Mouse (Mus musculus) hindbrain, embryonic 16.5 days (tissue): ENCODE measurements at regions not wholly inside any gene's neighbourhood (a gene's known extent, or its start where the extent isn't known, plus 50 kb on each side); places are given as distances from the start of the nearest gene placed in this dataset.

Experiments used
- ATAC-seq: fragments of 200-750 bp; cut with Nextera tagmentation; 2 replicates; pipeline ENCODE4 v1.8.0; 2017; ENCODE audit warnings: moderate TSS enrichment, moderate library complexity
- H3K27ac ChIP-seq: fragments of 300-500 bp; sonication (generic); 2 replicates; pipeline ENCODE4 v1.5.1; 2014; ENCODE audit warnings: low read depth, mild to moderate bottlenecking, control low read depth, low read length, moderate library complexity
- H3K27me3 ChIP-seq: fragments of 300-500 bp; sonication (generic); replicated peaks from 2 replicates; pipeline ENCODE4 v1.6.1; 2014; ENCODE audit warnings: low read length; ENCODE audit not compliant: control insufficient read depth, insufficient read depth
- H3K36me3 ChIP-seq: fragments of 300-500 bp; sonication (generic); 2 replicates; pipeline ENCODE4 v1.6.1; 2014; ENCODE audit warnings: mild to moderate bottlenecking, low read length, moderate library complexity, mixed read lengths; ENCODE audit not compliant: control insufficient read depth, insufficient read depth
- H3K4me1 ChIP-seq: fragments of 300-500 bp; sonication (generic); 2 replicates; pipeline ENCODE4 v1.6.1; 2014; ENCODE audit warnings: low read depth, low read length; ENCODE audit not compliant: control insufficient read depth, insufficient read depth
- H3K4me2 ChIP-seq: fragments of 300-500 bp; sonication (generic); 2 replicates; pipeline ENCODE4 v1.6.1; 2014; ENCODE audit warnings: mild to moderate bottlenecking, low read length, control low read depth, moderate library complexity
- H3K4me3 ChIP-seq: fragments of 300-500 bp; sonication (generic); 2 replicates; pipeline ENCODE4 v1.5.1; 2014; ENCODE audit warnings: mild to moderate bottlenecking, low read length, control low read depth, moderate library complexity
- H3K9ac ChIP-seq: fragments of 300-500 bp; sonication (generic); 2 replicates; pipeline ENCODE4 v1.6.1; 2014; ENCODE audit warnings: low read depth, mild to moderate bottlenecking, control low read depth, low read length, moderate library complexity
- H3K9me3 ChIP-seq: fragments of 300-500 bp; sonication (generic); 2 replicates; pipeline ENCODE4 v1.6.1; 2014; ENCODE audit warnings: mild to moderate bottlenecking, low read length, moderate library complexity; ENCODE audit not compliant: control insufficient read depth
- WGBS: fragments of 180-500 bp; shearing (Covaris S2); extraction: QIAGEN DNeasy Blood & Tissue Kit; methylation state at CpG from one replicate; pipeline ENCODE4 v1.1.7; 2014; 5-methylcytosine and 5-hydroxymethylcytosine counted together

DNA sequence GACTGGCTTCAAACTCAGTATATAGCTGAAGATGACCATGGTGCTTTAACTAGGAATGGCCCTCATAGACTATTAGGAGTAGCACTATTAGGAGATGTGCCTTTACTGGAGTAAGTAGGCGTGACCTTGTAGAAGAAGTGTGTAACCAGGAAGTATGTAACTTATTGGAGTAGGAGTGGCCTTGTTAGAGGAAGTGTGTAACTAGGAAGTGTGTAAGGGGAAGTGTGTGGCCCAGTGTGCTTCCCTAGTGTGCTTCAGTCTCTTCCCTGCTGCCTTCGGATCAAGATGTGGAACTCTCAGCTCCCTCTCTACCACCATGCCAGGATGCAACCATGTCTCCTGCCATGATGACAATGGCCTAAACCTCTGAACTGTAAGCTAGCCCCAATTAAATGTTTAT is 151.0 kb upstream of the Zfp462 start:
- H3K4me3 ChIP-seq, result no peak overlapping the region
- WGBS, result 92% methylated on average over 2 of the region's 2 CpGs

GRCm38 (mm10) chr4:54795246-54795645 is 149.6 kb upstream of the Zfp462 start:
- no peak overlapping the region for H3K4me2 ChIP-seq
- H3K27me3 ChIP-seq, result no peaks in the 10 kb centered on the region
- no peak for ATAC-seq
- H3K4me1 ChIP-seq, result no peaks in the 10 kb centered on the region
- 18% methylated on average over 3 of the region's 3 CpGs for WGBS
- H3K4me3 ChIP-seq, result no peak overlapping the region
- no peak overlapping the region for H3K27ac ChIP-seq
- no peak overlapping the region for H3K9ac ChIP-seq
- no peaks in the 10 kb centered on the region for H3K9me3 ChIP-seq
- no peaks in the 10 kb centered on the region for H3K36me3 ChIP-seq

More for the DNA sequence above, 151.0 kb upstream of the Zfp462 start:
- Histone ChIP-seq H3K27ac (no peak overlapping the region), H3K36me3 (no peaks in the 10 kb centered on the region), H3K4me2 (no peak overlapping the region), H3K27me3 (no peaks in the 10 kb centered on the region), H3K9me3 (no peaks in the 10 kb centered on the region), H3K4me1 (no peaks in the 10 kb centered on the region), H3K9ac (no peak overlapping the region)
- no peak for ATAC-seq

- ATAC-seq, result no peak
- 78% methylated on average over 5 of the region's 5 CpGs for WGBS
- no peak overlapping the region for H3K4me2 ChIP-seq
- no peak overlapping the region for H3K9ac ChIP-seq
- H3K36me3 ChIP-seq, result no peaks in the 10 kb centered on the region
- no peak overlapping the region for H3K4me3 ChIP-seq
- H3K9me3 ChIP-seq, result no peaks in the 10 kb centered on the region
- H3K27ac ChIP-seq, result no peak overlapping the region
- H3K27me3 ChIP-seq, result no peaks in the 10 kb centered on the region
- no peaks in the 10 kb centered on the region for H3K4me1 ChIP-seq
Measured at GRCm38 (mm10) chr4:54798523-54798922, 146.3 kb upstream of the Zfp462 start.

DNA sequence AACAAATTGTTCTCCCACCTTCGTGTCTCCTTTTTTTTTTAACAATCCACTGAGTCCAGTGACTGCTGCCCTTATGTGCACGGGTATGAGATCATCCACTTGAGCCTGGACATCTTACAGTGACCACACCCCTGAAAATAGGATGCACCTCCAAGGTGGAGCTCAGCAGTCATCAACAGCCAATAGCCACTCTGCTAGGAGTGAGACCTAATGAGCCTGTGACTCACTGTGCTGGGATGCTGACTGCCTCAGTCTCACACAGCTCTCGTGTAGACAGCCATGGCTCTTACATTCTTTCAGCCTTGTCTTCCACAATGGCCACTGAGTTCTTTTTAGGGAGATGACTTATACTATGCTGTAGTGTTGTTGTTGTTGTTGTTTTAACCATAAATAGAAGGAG is 133.7 kb upstream of the Zfp462 start:
- Histone ChIP-seq H3K9ac (no peak overlapping the region), H3K27ac (no peak overlapping the region), H3K36me3 (no peaks in the 10 kb centered on the region), H3K27me3 (no peaks in the 10 kb centered on the region), H3K4me2 (no peak overlapping the region), H3K9me3 (no peaks in the 10 kb centered on the region), H3K4me3 (no peak overlapping the region), H3K4me1 (no peaks in the 10 kb centered on the region)
- WGBS, result 82% methylated on average over 3 of the region's 3 CpGs
- no peak for ATAC-seq

- H3K9ac ChIP-seq, result no peak overlapping the region
- no peak overlapping the region for H3K27ac ChIP-seq
- peaks cover 5% of the 10 kb centered on the region; the same call in 1 of the 2 replicates for H3K9me3 ChIP-seq
- WGBS, result 35% methylated on average over 10 of the region's 10 CpGs
- H3K27me3 ChIP-seq, result no peaks in the 10 kb centered on the region
- no peaks in the 10 kb centered on the region for H3K36me3 ChIP-seq
- no peak for ATAC-seq
- no peak overlapping the region for H3K4me2 ChIP-seq
- H3K4me1 ChIP-seq, result no peaks in the 10 kb centered on the region
- H3K4me3 ChIP-seq, result no peak overlapping the region
Measured at GRCm38 (mm10) chr4:54812740-54813634, 131.9 kb upstream of the Zfp462 start.

DNA sequence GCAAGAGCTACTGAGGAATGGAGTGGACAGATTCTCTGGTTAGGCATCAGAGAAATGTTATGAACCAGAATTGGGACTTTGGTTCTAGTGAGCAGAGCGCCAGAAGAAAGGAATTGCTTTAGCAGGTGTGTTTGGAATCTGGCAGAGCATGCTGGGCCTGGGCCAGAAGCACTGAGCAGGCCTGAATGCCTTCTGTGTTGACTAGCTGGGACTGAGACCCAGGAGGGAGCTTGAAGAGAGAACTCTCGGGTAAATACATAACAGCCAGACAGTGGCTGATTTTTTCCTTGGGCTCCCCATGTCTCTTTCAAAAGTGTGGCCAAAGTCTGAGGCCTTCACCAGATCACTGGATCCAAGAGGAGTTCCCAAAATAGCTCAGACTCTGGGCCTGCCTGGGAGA is 107.5 kb upstream of the Zfp462 start:
- Histone ChIP-seq H3K27me3 (no peaks in the 10 kb centered on the region), H3K36me3 (no peaks in the 10 kb centered on the region), H3K27ac (no peak overlapping the region), H3K9me3 (no peaks in the 10 kb centered on the region), H3K4me3 (no peak overlapping the region), H3K9ac (no peak overlapping the region), H3K4me2 (no peak overlapping the region), H3K4me1 (no peaks in the 10 kb centered on the region; the same call in 1 of the 2 replicates)
- 59% methylated on average over 2 of the region's 2 CpGs for WGBS
- 0 out of 2 replicates have a peak, but pooled peaks have one; percentile 48 for ATAC-seq

GRCm38 (mm10) chr4:54838111-54838510 is 106.7 kb upstream of the Zfp462 start:
- Histone ChIP-seq H3K27me3 (no peaks in the 10 kb centered on the region), H3K9me3 (no peaks in the 10 kb centered on the region), H3K4me3 (no peak overlapping the region), H3K36me3 (no peaks in the 10 kb centered on the region), H3K27ac (no peak overlapping the region), H3K9ac (no peak overlapping the region), H3K4me1 (no peaks in the 10 kb centered on the region; the same call in 1 of the 2 replicates), H3K4me2 (no peak overlapping the region)
- ATAC-seq, result no peak
- 41% methylated on average over 5 of the region's 5 CpGs for WGBS

- Histone ChIP-seq H3K27ac (no peak overlapping the region; the same call in 1 of the 2 replicates), H3K4me1 (no peaks in the 10 kb centered on the region; the same call in 1 of the 2 replicates), H3K27me3 (no peaks in the 10 kb centered on the region), H3K4me3 (no peak overlapping the region), H3K9me3 (no peaks in the 10 kb centered on the region), H3K4me2 (no peak overlapping the region), H3K9ac (no peak overlapping the region), H3K36me3 (no peaks in the 10 kb centered on the region)
- peak; percentile 84 for ATAC-seq
- WGBS, result 22% methylated on average over 3 of the region's 3 CpGs
Measured at GRCm38 (mm10) chr4:54838794-54839193, 106.1 kb upstream of the Zfp462 start.

- no peak overlapping the region for H3K4me2 ChIP-seq
- ATAC-seq, result no peak
- H3K9me3 ChIP-seq, result no peaks in the 10 kb centered on the region
- H3K4me1 ChIP-seq, result no peaks in the 10 kb centered on the region
- no peaks in the 10 kb centered on the region for H3K36me3 ChIP-seq
- no peaks in the 10 kb centered on the region for H3K27me3 ChIP-seq
- H3K27ac ChIP-seq, result no peak overlapping the region
- no peak overlapping the region for H3K4me3 ChIP-seq
- H3K9ac ChIP-seq, result no peak overlapping the region
- WGBS, result 90% methylated on average over 7 of the region's 7 CpGs
Measured at GRCm38 (mm10) chr4:54852991-54853925, 91.6 kb upstream of the Zfp462 start.
